ENCODE assay signal across 26 mouse cellular contexts in genomic region chr9:120354550-120355345, GRCm38 (mm10). TPM values are rescaled to one million over a fixed set of nuclear protein-coding genes. Genes with fewer than 3 reads are reported as not detected.
DNase-seq lines count a peak whose midpoint lies in the region; TF ChIP-seq lines count a peak whose summit lies in the region.
"Had no signal": no experiment of that assay in that cellular context is flagged by ENCODE, and none has a peak within 500 bp of the region (broad histone marks: within the 10 kb centered on the region; RNA-seq: fewer than 3 reads in every experiment).

No protein-coding gene starts in this region.

- no peak for TF ChIP-seq CTCF in layer of hippocampus, adult 2 months (conservative IDR thresholded peaks at IDR 0.05)

- peak overlapping the region; percentile 88 for H3K27ac ChIP-seq in layer of hippocampus, adult 2 months
- H3K27ac ChIP-seq: embryonic facial prominence, embryonic 10.5 days; embryonic facial prominence, embryonic 13.5 days; forebrain, embryonic 12.5 days; forebrain, embryonic 15.5 days; gastrocnemius, adult 2 months; hindbrain, embryonic 10.5 days; hindbrain, embryonic 13.5 days had no signal

- DNase-seq in layer of hippocampus, adult 2 months (ENCODE audit: low spot score in 2 of 2): no peak
- no peak for DNase-seq in layer of hippocampus, adult 8-10 months (ENCODE audit: low spot score in 2 of 2)
- DNase-seq in right cerebral cortex, adult 18-20 months: peak; percentile 58
- no peak for DNase-seq in right cerebral cortex, postnatal 36 days (ENCODE audit: low spot score in 2 of 2)
- peak; percentile 72 for DNase-seq in telencephalon, adult 2 months (ENCODE audit: low read depth, low spot score)
- DNase-seq in heart, postnatal 4 days: no peak
- DNase-seq: adrenal gland, postnatal 10 days; adrenal gland, postnatal 36 days; B cell, adult 2 months; cerebellum, adult 11 months; cerebellum, adult 2 months; cerebellum, adult 9-11 months; cerebellum, postnatal 25 days; embryo, embryonic 11 days; gastrocnemius, adult 2 months; gastrocnemius, postnatal 14 days; heart, adult 11 months had no signal

- H3K4me3 ChIP-seq in layer of hippocampus, adult 2 months: no peak overlapping the region
- H3K4me3 ChIP-seq: embryonic facial prominence, embryonic 10.5 days; embryonic facial prominence, embryonic 13.5 days; erythroblast, embryonic 14.5 days; forebrain, embryonic 12.5 days; forebrain, embryonic 15.5 days; gastrocnemius, adult 2 months; hindbrain, embryonic 10.5 days; hindbrain, embryonic 13.5 days had no signal

RNA-seq across cellular contexts. Expression of gene Myrip, which starts 53.4 kb away (rescaled TPM):
- total RNA-seq in layer of hippocampus, adult 2 months (2021): 10 to 100 TPM; 54.7 to 58.7 TPM
- 10 to 100 TPM; 45.8 to 63.9 (median 55.6) TPM for total RNA-seq in layer of hippocampus, adult 8-10 months (2022)
- total RNA-seq in heart, postnatal 4 days (2021): 1 to 10 TPM; 1.2 to 1.3 TPM
- total RNA-seq: CH12.LX; common myeloid progenitor, adult 5-6 weeks had no signal

Comparison
In these comparisons a context has a peak if more than half of its experiments do, and no peak if none do; other contexts are left out.
1. DNase-seq: peak in right cerebral cortex, adult 18-20 months (single experiment) and telencephalon, adult 2 months (single experiment); none in layer of hippocampus, adult 2 months (0 of 2), layer of hippocampus, adult 8-10 months (0 of 2), right cerebral cortex, postnatal 36 days (0 of 2) and heart, postnatal 4 days (single experiment).
2. RNA of gene Myrip, which starts 53.4 kb away (total RNA-seq): 54.7 to 58.7 TPM in layer of hippocampus, adult 2 months and 45.8 to 63.9 TPM in layer of hippocampus, adult 8-10 months; 1.2 to 1.3 TPM in heart, postnatal 4 days; every median in the first group is over 10 times any median in the second.